Mouse (Mus musculus): Measurements from ENCODE around the gene Ripk1. TPM values are rescaled to one million over a fixed set of nuclear protein-coding genes. Genes with fewer than 3 reads are reported as not detected.
A peak's percentile ranks its signal among the peaks of the same experiment; 100 is the strongest.
"Not testable (repeated sequence)": the region's sequence is repeated elsewhere in the genome, so short reads cannot be mapped to it uniquely, and the experiment has no call there.

Ripk1 gene
- total RNA-seq, 2 experiments from 2014 or later, result 32.1 to 35.0 TPM

- peak; percentile 75 to 84 for DNase-seq (ENCODE audit: low spot score in 2 of 2)
Observed at GRCm38 (mm10) chr13:34037172-34038055, 35.3 kb downstream of the Ripk1 start, which contains the start of gene Bphl. TSS of gene Bphl (plus strand) at chr13:34037597.

- no peak for DNase-seq (ENCODE audit: low spot score in 2 of 2)
Observed at GRCm38 (mm10) chr13:34038056-34038432, 35.9 kb downstream of the Ripk1 start.

- DNase-seq (ENCODE audit: low spot score in 2 of 2), result no peak
Observed at GRCm38 (mm10) chr13:34038901-34039341, 36.8 kb downstream of the Ripk1 start.

- DNase-seq (ENCODE audit: low spot score in 2 of 2), result no peak
Observed at GRCm38 (mm10) chr13:34040091-34040490, 37.9 kb downstream of the Ripk1 start.

- DNase-seq (ENCODE audit: low spot score in 2 of 2), result no peak
Observed at GRCm38 (mm10) chr13:34043716-34044393, 41.7 kb downstream of the Ripk1 start.

- DNase-seq (ENCODE audit: low spot score in 2 of 2), result no peak
Observed at GRCm38 (mm10) chr13:34045511-34046249, 43.5 kb downstream of the Ripk1 start.

- DNase-seq (ENCODE audit: low spot score in 2 of 2), result peak in 1 of 2 experiments; percentile 52
Observed at GRCm38 (mm10) chr13:34046421-34047012, 44.4 kb downstream of the Ripk1 start.

GRCm38 (mm10) chr13:34047526-34047925, 45.4 kb downstream of the Ripk1 start:
- DNase-seq (ENCODE audit: low spot score in 2 of 2), result no peak

- no peak for DNase-seq (ENCODE audit: low spot score in 2 of 2)
Observed at GRCm38 (mm10) chr13:34050479-34050878, 48.3 kb downstream of the Ripk1 start.

GRCm38 (mm10) chr13:34051692-34052091, 49.5 kb downstream of the Ripk1 start:
- DNase-seq (ENCODE audit: low spot score in 2 of 2), result no peak

GRCm38 (mm10) chr13:34053673-34054282, 51.6 kb downstream of the Ripk1 start:
- DNase-seq (ENCODE audit: low spot score in 2 of 2), result no peak

GRCm38 (mm10) chr13:34054391-34054790, 52.2 kb downstream of the Ripk1 start:
- DNase-seq (ENCODE audit: low spot score in 2 of 2), result no peak

GRCm38 (mm10) chr13:34054983-34055382, 52.8 kb downstream of the Ripk1 start:
- no peak for DNase-seq (ENCODE audit: low spot score in 2 of 2)

- DNase-seq (ENCODE audit: low spot score in 2 of 2), result no peak
Observed at GRCm38 (mm10) chr13:34057252-34057651, 55.1 kb downstream of the Ripk1 start.

GRCm38 (mm10) chr13:34060061-34060460, 57.9 kb downstream of the Ripk1 start:
- DNase-seq (ENCODE audit: low spot score in 2 of 2), result no peak

- no peak for DNase-seq (ENCODE audit: low spot score in 2 of 2)
Observed at GRCm38 (mm10) chr13:34062466-34062865, 60.3 kb downstream of the Ripk1 start.

GRCm38 (mm10) chr13:34066351-34066750, 64.2 kb downstream of the Ripk1 start:
- no peak for DNase-seq (ENCODE audit: low spot score in 2 of 2)

- no peak for DNase-seq (ENCODE audit: low spot score in 2 of 2)
Observed at GRCm38 (mm10) chr13:34070296-34070695, 68.1 kb downstream of the Ripk1 start.

- DNase-seq (ENCODE audit: low spot score in 2 of 2), result no peak
Observed at GRCm38 (mm10) chr13:34071836-34072235, 69.7 kb downstream of the Ripk1 start.

GRCm38 (mm10) chr13:34072847-34073246, 70.7 kb downstream of the Ripk1 start:
- DNase-seq (ENCODE audit: low spot score in 2 of 2), result no peak

- DNase-seq (ENCODE audit: low spot score in 2 of 2), result not testable (repeated sequence)
Observed at GRCm38 (mm10) chr13:34074441-34074840, 72.3 kb downstream of the Ripk1 start.
